Mouse (Mus musculus) urinary bladder, postnatal 10 days (tissue): Measurements from ENCODE around the gene Chmp4b.

Source experiments
- DNase-seq: peaks from one replicate; pipeline ENCODE4 v3.0.0; 2022; ENCODE audit warnings: low spot score

The Chmp4b gene

GRCm38 (mm10) chr2:154684901-154685470 is 33.5 kb downstream of the Chmp4b start:
- no peak for DNase-seq

- DNase-seq: no peak
Observed at GRCm38 (mm10) chr2:154685772-154686171, 34.3 kb downstream of the Chmp4b start.

GRCm38 (mm10) chr2:154686819-154687218 is 35.3 kb downstream of the Chmp4b start:
- no peak for DNase-seq

GRCm38 (mm10) chr2:154689391-154689790 is 37.9 kb downstream of the Chmp4b start:
- no peak for DNase-seq

- no peak for DNase-seq
Observed at GRCm38 (mm10) chr2:154690959-154691358, 39.5 kb downstream of the Chmp4b start.

- no peak for DNase-seq
Observed at GRCm38 (mm10) chr2:154693186-154693940, 41.9 kb downstream of the Chmp4b start.

GRCm38 (mm10) chr2:154693941-154694256 is 42.4 kb downstream of the Chmp4b start:
- DNase-seq: no peak

GRCm38 (mm10) chr2:154695690-154696089 is 44.2 kb downstream of the Chmp4b start:
- no peak for DNase-seq

GRCm38 (mm10) chr2:154696660-154697059 is 45.2 kb downstream of the Chmp4b start:
- no peak for DNase-seq

GRCm38 (mm10) chr2:154699360-154699759 is 47.9 kb downstream of the Chmp4b start:
- DNase-seq: no peak

- no peak for DNase-seq
Observed at GRCm38 (mm10) chr2:154700177-154700576, 48.7 kb downstream of the Chmp4b start.

- no peak for DNase-seq
Observed at GRCm38 (mm10) chr2:154702637-154703315, 51.3 kb downstream of the Chmp4b start.

- DNase-seq: no peak
Observed at GRCm38 (mm10) chr2:154706526-154707280, 55.2 kb downstream of the Chmp4b start.

- no peak for DNase-seq
Observed at GRCm38 (mm10) chr2:154707284-154707683, 55.8 kb downstream of the Chmp4b start.

GRCm38 (mm10) chr2:154707830-154708385 is 56.4 kb downstream of the Chmp4b start:
- no peak for DNase-seq

- no peak for DNase-seq
Observed at GRCm38 (mm10) chr2:154711701-154712100, 60.2 kb downstream of the Chmp4b start.

- peak; percentile 25 for DNase-seq
Observed at GRCm38 (mm10) chr2:154712271-154712677, 60.8 kb downstream of the Chmp4b start.

GRCm38 (mm10) chr2:154713083-154713482 is 61.6 kb downstream of the Chmp4b start:
- no peak for DNase-seq

GRCm38 (mm10) chr2:154713964-154714363 is 62.5 kb downstream of the Chmp4b start:
- no peak for DNase-seq

GRCm38 (mm10) chr2:154716586-154716985 is 65.1 kb downstream of the Chmp4b start:
- DNase-seq: no peak

GRCm38 (mm10) chr2:154717081-154717480 is 65.6 kb downstream of the Chmp4b start:
- DNase-seq: no peak

- DNase-seq: no peak
Observed at GRCm38 (mm10) chr2:154718855-154719556, 67.5 kb downstream of the Chmp4b start.
